Mouse (Mus musculus) stomach, postnatal 0 days (tissue): ENCODE data around the gene Klrb1f. TPM values are rescaled to one million over a fixed set of nuclear protein-coding genes. Genes with fewer than 3 reads are reported as not detected.

Experiments
- ATAC-seq: fragments of 200-750 bp; cut with Nextera tagmentation; 2 replicates; pipeline ENCODE4 v1.8.0; 2017; ENCODE audit not compliant: low FRiP score, low TSS enrichment
- DNase-seq: peaks from one replicate; pipeline ENCODE4 v3.0.0-alpha.2; 2016; ENCODE audit warnings: low spot score
- H3K27ac ChIP-seq: fragments of 300-500 bp; sonication (generic); replicated peaks from 2 replicates; pipeline ENCODE4 v1.5.1; 2014; ENCODE audit warnings: mild to moderate bottlenecking, control low read depth
- H3K27me3 ChIP-seq: fragments of 300-500 bp; sonication (generic); 2 replicates; pipeline ENCODE4 v1.6.1; 2014; ENCODE audit warnings: low read length; ENCODE audit not compliant: control insufficient read depth, insufficient read depth
- H3K36me3 ChIP-seq: fragments of 300-500 bp; sonication (generic); 2 replicates; pipeline ENCODE4 v1.6.1; 2014; ENCODE audit warnings: low read length, mixed read lengths; ENCODE audit not compliant: control insufficient read depth, insufficient read depth
- H3K4me1 ChIP-seq: fragments of 300-500 bp; sonication (generic); replicated peaks from 2 replicates; pipeline ENCODE4 v1.6.1; 2014; ENCODE audit warnings: antibody characterized with exemption; ENCODE audit not compliant: control insufficient read depth, insufficient read depth
- H3K4me2 ChIP-seq: fragments of 300-500 bp; sonication (generic); replicated peaks from 2 replicates; pipeline ENCODE4 v1.6.1; 2014; ENCODE audit warnings: low read depth, mild to moderate bottlenecking, control low read depth, moderate library complexity
- H3K4me3 ChIP-seq: fragments of 300-500 bp; sonication (generic); 2 replicates; pipeline ENCODE4 v1.5.1; 2014; ENCODE audit warnings: low read depth, low read length, control low read depth
- H3K9ac ChIP-seq: fragments of 300-500 bp; sonication (generic); 2 replicates; pipeline ENCODE4 v1.6.1; 2014; ENCODE audit warnings: mild to moderate bottlenecking, low read length, control low read depth, mixed read lengths
- H3K9me3 ChIP-seq: fragments of 300-500 bp; sonication (generic); 2 replicates; pipeline ENCODE4 v1.6.1; 2016; ENCODE audit warnings: low read length; ENCODE audit not compliant: control insufficient read depth
- CTCF ChIP-seq: IDR thresholded peaks from 2 replicates; pipeline ENCODE4 v1.5.1; 2016; ENCODE audit warnings: antibody characterized with exemption, low read depth, mild to moderate bottlenecking, moderate library complexity
- EP300 ChIP-seq: optimal IDR thresholded peaks from 2 replicates; pipeline ENCODE3; 2016; ENCODE audit warnings: antibody characterized with exemption
- WGBS: fragments of 180-500 bp; shearing (Covaris S2); extraction: QIAGEN DNeasy Blood & Tissue Kit; methylation state at CpG from one replicate; pipeline ENCODE4 v1.1.7; 2014; 5-methylcytosine and 5-hydroxymethylcytosine counted together
- polyA plus RNA-seq: library from polyadenylated mRNA; unstranded; fragments of >200 nt; fragmentation: Nextera tagmentation; extraction: Ambion mirVana; gene quantifications from 2 replicates; pipeline ENCODE4 v1.2.1, GENCODE M21; 2015

Klrb1f gene
- polyA plus RNA-seq, 1 experiment from 2014 or later, result 0.18 TPM

- H3K9me3 ChIP-seq, result no peaks in the 10 kb centered on the region
- no peaks in the 10 kb centered on the region for H3K4me1 ChIP-seq
- H3K36me3 ChIP-seq, result no peaks in the 10 kb centered on the region
- H3K4me3 ChIP-seq, result no peak overlapping the region
- 64% methylated on average over 5 of the region's 5 CpGs for WGBS
- no peaks in the 10 kb centered on the region for H3K27me3 ChIP-seq
- H3K9ac ChIP-seq, result no peak overlapping the region
- DNase-seq, result no peak
- no peak overlapping the region for H3K4me2 ChIP-seq
- ATAC-seq, result no peak
- H3K27ac ChIP-seq, result no peak overlapping the region
- TF ChIP-seq EP300, result no peak
- no peak for TF ChIP-seq CTCF
Observed at GRCm38 (mm10) chr6:129051731-129052130, 6.0 kb downstream of the Klrb1f start.

- H3K9me3 ChIP-seq, result no peaks in the 10 kb centered on the region
- H3K4me1 ChIP-seq, result no peaks in the 10 kb centered on the region
- no peaks in the 10 kb centered on the region for H3K27me3 ChIP-seq
- no peak overlapping the region for H3K4me3 ChIP-seq
- no peak overlapping the region for H3K27ac ChIP-seq
- ATAC-seq (no peak), DNase-seq (no peak)
- 58% methylated on average over 3 of the region's 3 CpGs for WGBS
- H3K9ac ChIP-seq, result no peak overlapping the region
- no peaks in the 10 kb centered on the region for H3K36me3 ChIP-seq
- H3K4me2 ChIP-seq, result no peak overlapping the region
- TF ChIP-seq EP300, result no peak
- no peak for TF ChIP-seq CTCF
Observed at GRCm38 (mm10) chr6:129056237-129056636, 10.5 kb downstream of the Klrb1f start.

GRCm38 (mm10) chr6:129058013-129058412 lies 12.3 kb downstream of the Klrb1f start:
- no peak overlapping the region for H3K4me2 ChIP-seq
- H3K9ac ChIP-seq, result no peak overlapping the region
- TF ChIP-seq CTCF (no peak), EP300 (no peak)
- no peaks in the 10 kb centered on the region for H3K27me3 ChIP-seq
- H3K4me3 ChIP-seq, result no peak overlapping the region
- H3K9me3 ChIP-seq, result no peaks in the 10 kb centered on the region
- no peaks in the 10 kb centered on the region for H3K4me1 ChIP-seq
- H3K27ac ChIP-seq, result no peak overlapping the region
- no peaks in the 10 kb centered on the region for H3K36me3 ChIP-seq
- DNase-seq, result no peak
- no peak for ATAC-seq

GRCm38 (mm10) chr6:129065407-129065806 lies 19.7 kb downstream of the Klrb1f start:
- no peak for ATAC-seq
- H3K4me3 ChIP-seq, result no peak overlapping the region
- no peaks in the 10 kb centered on the region for H3K4me1 ChIP-seq
- H3K27me3 ChIP-seq, result no peaks in the 10 kb centered on the region
- H3K4me2 ChIP-seq, result no peak overlapping the region
- no peak for DNase-seq
- WGBS, result 67% methylated on average over 3 of the region's 3 CpGs
- no peaks in the 10 kb centered on the region for H3K36me3 ChIP-seq
- no peak for TF ChIP-seq CTCF
- no peak for TF ChIP-seq EP300
- H3K9me3 ChIP-seq, result no peaks in the 10 kb centered on the region
- no peak overlapping the region for H3K27ac ChIP-seq
- H3K9ac ChIP-seq, result no peak overlapping the region

GRCm38 (mm10) chr6:129065857-129066256 lies 20.2 kb downstream of the Klrb1f start:
- 95% methylated on average over 3 of the region's 3 CpGs for WGBS
- Histone ChIP-seq H3K9ac (no peak overlapping the region), H3K36me3 (no peaks in the 10 kb centered on the region), H3K9me3 (no peaks in the 10 kb centered on the region), H3K4me1 (no peaks in the 10 kb centered on the region), H3K4me2 (no peak overlapping the region), H3K4me3 (no peak overlapping the region), H3K27me3 (no peaks in the 10 kb centered on the region), H3K27ac (no peak overlapping the region)
- TF ChIP-seq EP300, result no peak
- no peak for TF ChIP-seq CTCF
- no peak for DNase-seq
- ATAC-seq, result no peak

- Histone ChIP-seq H3K9ac (no peak overlapping the region), H3K4me2 (no peak overlapping the region), H3K27ac (no peak overlapping the region), H3K27me3 (no peaks in the 10 kb centered on the region), H3K36me3 (no peaks in the 10 kb centered on the region), H3K4me1 (no peaks in the 10 kb centered on the region), H3K9me3 (no peaks in the 10 kb centered on the region), H3K4me3 (no peak overlapping the region)
- ATAC-seq (no peak), DNase-seq (no peak)
- TF ChIP-seq CTCF, result no peak
- TF ChIP-seq EP300, result no peak
Observed at GRCm38 (mm10) chr6:129066530-129066929, 20.8 kb downstream of the Klrb1f start.
